Mouse (Mus musculus): ENCODE results near the gene Sinhcaf. TPM values are rescaled to one million over a fixed set of nuclear protein-coding genes. Genes with fewer than 3 reads are reported as not detected.

Sinhcaf gene
- 57.5 and 66.6 TPM in 2 replicates for total RNA-seq (2012; rRNA removed)
- 140 and 146 TPM in 2 replicates for total RNA-seq (2014; rRNA removed)
- polyA plus RNA-seq (2012; ENCODE audit: insufficient read length, low read depth), result 64.7 and 82.3 TPM in 2 replicates

GRCm38 (mm10) chr6:148946409-148946742 is at the start of gene Sinhcaf:
Gene Sinhcaf, minus strand, starts transcription at chr6:148946467.
- Histone ChIP-seq H3K9ac (ENCODE audit: insufficient read depth, low read depth) (peak within 1 kb of the TSS; percentile 91), H3K9me3 (replicated peaks; ENCODE audit: low read length) (no peaks in the 10 kb centered on the region), H3K27ac (ENCODE audit: insufficient read depth, low read depth) (peak within 1 kb of the TSS; percentile 73), H3K27me3 (replicated peaks) (no peaks in the 10 kb centered on the region), H3K36me3 (replicated peaks in 1 of 2; ENCODE audit: control insufficient read depth in 1 of 2, insufficient read depth in 1 of 2, low read length in 1 of 2) (peaks cover 0 to 14% of the 10 kb centered on the region in 2 experiments), H3K4me2 (ENCODE audit: insufficient read depth, low read depth, poor library complexity, severe bottlenecking) (peak within 1 kb of the TSS; percentile 72), H3K4me1 (ENCODE audit: control insufficient read depth in 1 of 2, insufficient read depth in 2 of 2) (peaks cover 4 to 25% of the 10 kb centered on the region in 2 experiments; a peak in 3 of 4 replicates), H3K79me2 (replicated peaks; ENCODE audit: control insufficient read depth, extremely low read depth, insufficient read depth, poor library complexity, severe bottlenecking) (peaks cover 45% of the 10 kb centered on the region), H3K4me3 (replicated peaks in 1 of 3; ENCODE audit: low read depth in 2 of 3, low read length in 2 of 3, poor library complexity in 1 of 3) (peak within 1 kb of the TSS; percentile 94 to 98 (median 95))
- dilution Hi-C loops (cut with MboI; ENCODE audit: extremely low pct_ligation_motif_present, extremely low pct_unique_long_range_greater_than_20kb, low sequenced_read_pairs) (no loop called here), in situ Hi-C loops (cut with MboI; ENCODE audit: low pct_ligation_motif_present, low pct_unique_long_range_greater_than_20kb, low sequenced_read_pairs) (loop anchor here (25.0 kb wide), 1 partner anchor 166 kb away; the partner anchor contains the start of gene Dennd5b)
- peak; percentile 98 for DNase-seq (ENCODE audit: extremely low read depth)
- TF ChIP-seq ZMIZ1 (IDR thresholded peaks at IDR 0.05; ENCODE audit: low read depth, low read length) (no peak), TBP (conservative IDR thresholded peaks at IDR 0.05; ENCODE audit: low read depth, low read length) (peak; percentile 67; the same call in 1 of the 2 replicates), ETS1 (conservative IDR thresholded peaks at IDR 0.05; ENCODE audit: low read depth, low read length) (no peak), USF1 (IDR thresholded peaks at IDR 0.05; ENCODE audit: low read depth, low read length) (no peak), JUN (IDR thresholded peaks at IDR 0.05; ENCODE audit: insufficient read depth, low read depth, low read length) (no peak), MEF2A (IDR thresholded peaks at IDR 0.05; ENCODE audit: borderline replicate concordance, low read depth, low read length) (0 out of 2 replicates have a peak, but pooled peaks have one; percentile 51), UBTF (IDR thresholded peaks at IDR 0.05; ENCODE audit: low read depth, low read length) (no peak), ZNF384 (IDR thresholded peaks at IDR 0.05; ENCODE audit: low read depth, low read length) (no peak), ZC3H11A (IDR thresholded peaks at IDR 0.05; ENCODE audit: low read depth, low read length) (no peak), NRF1 (IDR thresholded peaks at IDR 0.05; ENCODE audit: low read depth, low read length) (peak; percentile 84), POLR2AphosphoS2 (IDR thresholded peaks at IDR 0.05; ENCODE audit: low read depth, low read length) (no peak), GABPA (IDR thresholded peaks at IDR 0.05; ENCODE audit: insufficient replicate concordance, low read depth, low read length) (no peak), ELF1 (IDR thresholded peaks at IDR 0.05; ENCODE audit: low read depth, low read length) (no peak), CHD1 (IDR thresholded peaks at IDR 0.05; ENCODE audit: low read depth, low read length) (0 out of 2 replicates have a peak, but pooled peaks have one; percentile 60), MAFK (IDR thresholded peaks at IDR 0.05; ENCODE audit: insufficient replicate concordance, low read length) (no peak), ZKSCAN1 (IDR thresholded peaks at IDR 0.05; ENCODE audit: borderline replicate concordance, low read depth, low read length) (no peak), USF2 (conservative IDR thresholded peaks at IDR 0.05; ENCODE audit: low read depth, low read length) (no peak), CTCF (conservative IDR thresholded peaks at IDR 0.05 in 1 of 2, IDR thresholded peaks at IDR 0.05 in 1 of 2; ENCODE audit: low read depth in 2 of 2, low read length in 2 of 2) (no peak), IRF4 (IDR thresholded peaks at IDR 0.05; ENCODE audit: low read depth, low read length) (no peak), MYC (IDR thresholded peaks at IDR 0.05; ENCODE audit: low read depth, low read length) (no peak), MXI1 (IDR thresholded peaks at IDR 0.05; ENCODE audit: low read depth, low read length) (peak; percentile 77), SMC3 (IDR thresholded peaks at IDR 0.05; ENCODE audit: low read depth, low read length) (no peak), NELFE (IDR thresholded peaks at IDR 0.05; ENCODE audit: low read depth, low read length) (no peak), PAX5 (IDR thresholded peaks at IDR 0.05; ENCODE audit: low read length) (no peak), BHLHE40 (IDR thresholded peaks at IDR 0.05; ENCODE audit: low read depth, low read length) (peak; percentile 22; the same call in 1 of the 2 replicates), TCF12 (IDR thresholded peaks at IDR 0.05; ENCODE audit: low read depth, low read length) (peak; percentile 44), HCFC1 (IDR thresholded peaks at IDR 0.05; ENCODE audit: low read depth, low read length) (no peak), CHD2 (IDR thresholded peaks at IDR 0.05; ENCODE audit: low read length) (no peak), SIN3A (IDR thresholded peaks at IDR 0.05; ENCODE audit: low read length) (peak; percentile 76; the same call in 1 of the 2 replicates), RCOR1 (conservative IDR thresholded peaks at IDR 0.05; ENCODE audit: low read depth, low read length) (no peak), E2F4 (IDR thresholded peaks at IDR 0.05; ENCODE audit: insufficient replicate concordance, low read depth, low read length) (0 out of 2 replicates have a peak, but pooled peaks have one; percentile 73), EP300 (IDR thresholded peaks at IDR 0.05; ENCODE audit: low read length) (no peak), KAT2A (IDR thresholded peaks at IDR 0.05; ENCODE audit: insufficient replicate concordance, low read length) (no peak), JUND (conservative IDR thresholded peaks at IDR 0.05; ENCODE audit: low read depth, low read length) (no peak), MAX (IDR thresholded peaks at IDR 0.05; ENCODE audit: low read length) (no peak; the same call in 1 of the 2 replicates), POLR2A (IDR thresholded peaks at IDR 0.05; ENCODE audit: low read depth, low read length) (peak; percentile 69; the same call in 1 of the 2 replicates), RAD21 (IDR thresholded peaks at IDR 0.05; ENCODE audit: low read depth, low read length) (no peak), MAZ (IDR thresholded peaks at IDR 0.05; ENCODE audit: low read depth, low read length) (peak; percentile 57; the same call in 1 of the 2 replicates)

All from CH12.LX (cell line).